Mouse (Mus musculus): Measurements from ENCODE around the gene Smarce1. TPM values are rescaled to one million over a fixed set of nuclear protein-coding genes. Genes with fewer than 3 reads are reported as not detected.

Smarce1 gene
- total and polyA plus RNA-seq, 3 experiments, result 149 to 464 (median 246) TPM

GRCm38 (mm10) chr11:99168030-99168474, 62.8 kb downstream of the Smarce1 start (continued):
- peak; percentile 98 for TF ChIP-seq ETS1 (conservative IDR thresholded peaks at IDR 0.05; ENCODE audit: low read depth, low read length)
- peak; percentile 78 for TF ChIP-seq CHD2 (IDR thresholded peaks at IDR 0.05; ENCODE audit: low read length)
- peak; percentile 32; the same call in 1 of the 2 replicates for TF ChIP-seq JUN (IDR thresholded peaks at IDR 0.05; ENCODE audit: insufficient read depth, low read depth, low read length)
- TF ChIP-seq MEF2A (IDR thresholded peaks at IDR 0.05; ENCODE audit: borderline replicate concordance, low read depth, low read length), result peak; percentile 97
- TF ChIP-seq TBP (conservative IDR thresholded peaks at IDR 0.05; ENCODE audit: low read depth, low read length), result no peak; the same call in 1 of the 2 replicates
- TF ChIP-seq UBTF (IDR thresholded peaks at IDR 0.05; ENCODE audit: low read depth, low read length), result peak; percentile 86; the same call in 1 of the 2 replicates
- peak; percentile 93 for TF ChIP-seq EP300 (IDR thresholded peaks at IDR 0.05; ENCODE audit: low read length)
- TF ChIP-seq TCF12 (IDR thresholded peaks at IDR 0.05; ENCODE audit: low read depth, low read length), result peak; percentile 93
- TF ChIP-seq RCOR1 (conservative IDR thresholded peaks at IDR 0.05; ENCODE audit: low read depth, low read length), result peak; percentile 95
- 0 out of 2 replicates have a peak, but pooled peaks have one; percentile 12 for TF ChIP-seq KAT2A (IDR thresholded peaks at IDR 0.05; ENCODE audit: insufficient replicate concordance, low read length)
- peak; percentile 76 for TF ChIP-seq ZMIZ1 (IDR thresholded peaks at IDR 0.05; ENCODE audit: low read depth, low read length)
- peak; percentile 50; the same call in 1 of the 2 replicates for TF ChIP-seq JUND (conservative IDR thresholded peaks at IDR 0.05; ENCODE audit: low read depth, low read length)
- TF ChIP-seq MAZ (IDR thresholded peaks at IDR 0.05; ENCODE audit: low read depth, low read length), result peak; percentile 93
- peak; percentile 99 for TF ChIP-seq IRF4 (IDR thresholded peaks at IDR 0.05; ENCODE audit: low read depth, low read length)
- TF ChIP-seq RAD21 (IDR thresholded peaks at IDR 0.05; ENCODE audit: low read depth, low read length), result no peak; the same call in 1 of the 2 replicates
- TF ChIP-seq HCFC1 (IDR thresholded peaks at IDR 0.05; ENCODE audit: low read depth, low read length), result peak; percentile 55; the same call in 1 of the 2 replicates
- peak; percentile 87 for TF ChIP-seq MYC (IDR thresholded peaks at IDR 0.05; ENCODE audit: low read depth, low read length)
- TF ChIP-seq USF2 (conservative IDR thresholded peaks at IDR 0.05; ENCODE audit: low read depth, low read length), result peak; percentile 78
- peak; percentile 64; the same call in 1 of the 2 replicates for TF ChIP-seq MAFK (IDR thresholded peaks at IDR 0.05; ENCODE audit: insufficient replicate concordance, low read length)
- TF ChIP-seq BHLHE40 (IDR thresholded peaks at IDR 0.05; ENCODE audit: low read depth, low read length), result peak; percentile 94

GRCm38 (mm10) chr11:99167576-99167975, 63.2 kb downstream of the Smarce1 start:
- Histone ChIP-seq H3K36me3 (replicated peaks in 1 of 2; ENCODE audit: control insufficient read depth in 1 of 2, insufficient read depth in 1 of 2, low read length in 1 of 2) (peaks cover 5 to 8% of the 10 kb centered on the region in 2 experiments), H3K4me3 (replicated peaks in 1 of 3; ENCODE audit: low read depth in 2 of 3, low read length in 2 of 3, poor library complexity in 1 of 3) (no peak overlapping the region), H3K79me2 (replicated peaks; ENCODE audit: control insufficient read depth, extremely low read depth, insufficient read depth, poor library complexity, severe bottlenecking) (no peaks in the 10 kb centered on the region), H3K27me3 (replicated peaks) (no peaks in the 10 kb centered on the region), H3K4me2 (ENCODE audit: insufficient read depth, low read depth, poor library complexity, severe bottlenecking) (peak overlapping the region; percentile 64), H3K27ac (ENCODE audit: insufficient read depth, low read depth) (peak overlapping the region; percentile 95), H3K9ac (ENCODE audit: insufficient read depth, low read depth) (peak overlapping the region; percentile 46; the same call in 1 of the 2 replicates), H3K4me1 (ENCODE audit: control insufficient read depth in 1 of 2, insufficient read depth in 2 of 2) (peaks cover 32 to 91% of the 10 kb centered on the region in 2 experiments), H3K9me3 (replicated peaks; ENCODE audit: low read length) (peaks cover 5% of the 10 kb centered on the region)
- peak; percentile 71 for DNase-seq (ENCODE audit: extremely low read depth)
- in situ Hi-C loops (cut with MboI; ENCODE audit: low pct_ligation_motif_present, low pct_unique_long_range_greater_than_20kb, low sequenced_read_pairs) (no loop called here), dilution Hi-C loops (cut with MboI; ENCODE audit: extremely low pct_ligation_motif_present, extremely low pct_unique_long_range_greater_than_20kb, low sequenced_read_pairs) (no loop called here)
- TF ChIP-seq RCOR1 (conservative IDR thresholded peaks at IDR 0.05; ENCODE audit: low read depth, low read length) (no peak), SMC3 (IDR thresholded peaks at IDR 0.05; ENCODE audit: low read depth, low read length) (0 out of 2 replicates have a peak, but pooled peaks have one; percentile 2)

Measured in CH12.LX (cell line).